Mouse (Mus musculus) thymus, adult 2 months (tissue): ENCODE measurements at regions not wholly inside any gene's neighbourhood (a gene's known extent, or its start where the extent isn't known, plus 50 kb on each side); places are given as distances from the start of the nearest gene placed in this dataset.

Experiments
- DNase-seq: peaks from one replicate; pipeline ENCODE4 v3.0.0; 2021
- H3K27ac ChIP-seq: fragments of 200-500 bp; 2 replicates; pipeline ENCODE4 v1.5.1; 2012; ENCODE audit warnings: low read length, control low read depth; ENCODE audit not compliant: control insufficient read depth, insufficient read depth
- H3K27me3 ChIP-seq: fragments of 200-500 bp; 2 replicates; pipeline ENCODE4 v1.6.1; 2012; ENCODE audit warnings: mild to moderate bottlenecking, low read length, moderate library complexity, mixed read lengths; ENCODE audit not compliant: control insufficient read depth, insufficient read depth
- H3K36me3 ChIP-seq: fragments of 200-500 bp; 2 replicates; pipeline ENCODE4 v1.6.1; 2012; ENCODE audit warnings: mild to moderate bottlenecking, low read length, moderate library complexity; ENCODE audit not compliant: control insufficient read depth, insufficient read depth
- H3K4me1 ChIP-seq: fragments of 200-500 bp; replicated peaks from 2 replicates; pipeline ENCODE4 v1.6.1; 2012; ENCODE audit warnings: low read length; ENCODE audit not compliant: control insufficient read depth, insufficient read depth
- H3K4me3 ChIP-seq: fragments of 200-500 bp; 2 replicates; pipeline ENCODE4 v1.5.1; 2012; ENCODE audit warnings: mild to moderate bottlenecking, low read length, control low read depth, moderate library complexity; ENCODE audit not compliant: control insufficient read depth, insufficient read depth
- CTCF ChIP-seq: fragments of 200-500 bp; IDR thresholded peaks from 2 replicates; pipeline ENCODE4 v1.5.1; 2012; ENCODE audit warnings: mild to moderate bottlenecking, control low read depth, low read length, moderate library complexity, borderline replicate concordance; ENCODE audit not compliant: control insufficient read depth, poor library complexity, insufficient read depth; ENCODE audit errors: extremely low read depth
- POLR2A ChIP-seq: fragments of 200-500 bp; IDR thresholded peaks from 2 replicates; pipeline ENCODE4 v1.6.1; 2012; ENCODE audit warnings: mild to moderate bottlenecking, low read length, control low read depth, moderate library complexity; ENCODE audit not compliant: control insufficient read depth, poor library complexity, insufficient read depth; ENCODE audit errors: extremely low read depth
- WGBS: fragments of 180-500 bp; shearing (Covaris S2); methylation state at CpG from one replicate; pipeline ENCODE4 v1.1.7; 2018; 5-methylcytosine and 5-hydroxymethylcytosine counted together

DNA sequence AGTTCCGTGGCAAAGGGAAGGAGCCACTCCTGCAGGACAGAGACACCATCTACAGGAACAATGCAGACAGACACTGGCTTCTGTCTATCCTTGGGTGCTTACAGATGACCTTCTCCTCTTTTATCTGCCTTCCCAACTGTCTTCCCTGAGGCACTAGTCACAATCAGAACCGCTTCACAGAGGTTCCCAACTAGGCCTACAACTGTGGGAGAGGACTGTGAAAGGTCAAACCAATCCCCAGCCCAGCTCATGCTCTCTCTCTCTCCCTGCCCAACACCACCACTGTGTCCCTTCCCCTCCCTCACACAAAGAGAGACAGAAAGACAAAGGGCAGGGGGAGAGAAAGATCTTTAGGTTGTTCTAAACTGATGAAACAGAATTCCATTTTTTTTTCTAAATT is 61.3 kb downstream of the Tmem17 start:
- Histone ChIP-seq H3K4me3 (no peak overlapping the region), H3K27me3 (no peaks in the 10 kb centered on the region), H3K4me1 (no peaks in the 10 kb centered on the region), H3K27ac (no peak overlapping the region), H3K36me3 (no peaks in the 10 kb centered on the region)
- no peak for DNase-seq
- 78% methylated on average over 2 of the region's 2 CpGs for WGBS
- TF ChIP-seq CTCF: no peak
- no peak for TF ChIP-seq POLR2A

DNA sequence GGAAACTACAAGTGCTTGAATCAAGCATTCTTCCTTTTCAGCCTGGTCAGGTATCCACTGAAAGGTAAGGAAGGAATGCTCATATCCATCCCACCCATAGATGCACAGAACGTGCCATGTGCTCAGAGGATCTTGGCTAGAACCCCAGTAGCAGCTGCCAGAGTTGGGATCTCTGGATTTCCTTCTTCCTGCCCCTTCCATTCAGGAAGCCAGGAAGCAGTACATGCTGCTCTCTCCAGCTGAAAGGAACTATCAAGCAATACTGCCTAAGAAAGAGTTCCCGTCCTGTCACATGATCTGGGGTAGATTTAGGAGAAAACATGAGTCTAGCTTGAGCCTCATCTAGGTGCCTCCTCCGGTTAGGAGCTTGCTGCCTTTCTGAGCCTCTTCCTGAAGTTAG is 61.9 kb downstream of the Tmem17 start:
- Histone ChIP-seq H3K36me3 (no peaks in the 10 kb centered on the region), H3K4me1 (no peaks in the 10 kb centered on the region), H3K4me3 (no peak overlapping the region), H3K27ac (no peak overlapping the region), H3K27me3 (no peaks in the 10 kb centered on the region)
- 90% methylated on average over 3 of the region's 3 CpGs for WGBS
- TF ChIP-seq POLR2A (no peak), CTCF (no peak)
- no peak for DNase-seq

DNA sequence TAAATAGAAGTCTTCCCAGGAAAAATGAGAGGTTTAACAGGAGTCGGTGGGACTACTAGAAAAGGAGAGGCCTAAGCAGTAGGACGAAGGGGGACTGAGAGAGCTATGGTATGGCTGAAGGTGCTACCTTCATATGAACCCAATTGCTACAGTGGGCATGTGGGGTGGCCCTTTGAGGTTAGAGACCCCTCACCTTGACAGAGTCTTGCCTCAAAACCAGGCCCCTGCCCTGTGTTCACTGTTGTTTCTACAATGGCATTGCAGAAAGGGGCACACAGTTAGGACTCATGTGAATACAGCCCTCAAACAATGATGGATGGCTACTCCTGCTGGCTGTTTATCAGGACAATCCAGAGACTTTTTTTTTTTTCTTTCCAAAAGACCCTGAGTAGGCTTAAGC is 62.6 kb downstream of the Tmem17 start:
- no peaks in the 10 kb centered on the region for H3K4me1 ChIP-seq
- H3K27me3 ChIP-seq: no peaks in the 10 kb centered on the region
- H3K27ac ChIP-seq: no peak overlapping the region
- TF ChIP-seq CTCF: no peak
- TF ChIP-seq POLR2A: no peak
- no peak for DNase-seq
- no peaks in the 10 kb centered on the region for H3K36me3 ChIP-seq
- WGBS: 93% methylated on average over 2 of the region's 2 CpGs
- no peak overlapping the region for H3K4me3 ChIP-seq

DNA sequence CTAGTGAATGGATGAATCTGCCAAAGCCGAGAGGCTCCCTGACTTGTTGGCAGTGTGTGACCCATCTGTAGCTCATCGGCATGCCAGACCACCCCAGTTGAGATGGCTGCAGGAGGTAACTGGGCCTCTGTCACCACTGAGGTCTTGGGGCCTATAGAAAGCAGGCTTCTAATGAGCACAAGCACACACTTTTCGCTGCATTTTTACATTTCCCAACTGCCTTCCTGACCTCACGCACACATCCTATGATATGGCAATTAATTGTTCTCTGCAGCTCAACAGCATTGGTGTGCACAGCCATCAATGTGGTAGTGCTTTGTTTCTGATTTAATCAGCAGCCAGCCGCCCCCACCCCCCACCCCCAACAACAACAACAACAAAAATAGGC is 72.2 kb downstream of the Tmem17 start:
- H3K27ac ChIP-seq: no peak overlapping the region

DNA sequence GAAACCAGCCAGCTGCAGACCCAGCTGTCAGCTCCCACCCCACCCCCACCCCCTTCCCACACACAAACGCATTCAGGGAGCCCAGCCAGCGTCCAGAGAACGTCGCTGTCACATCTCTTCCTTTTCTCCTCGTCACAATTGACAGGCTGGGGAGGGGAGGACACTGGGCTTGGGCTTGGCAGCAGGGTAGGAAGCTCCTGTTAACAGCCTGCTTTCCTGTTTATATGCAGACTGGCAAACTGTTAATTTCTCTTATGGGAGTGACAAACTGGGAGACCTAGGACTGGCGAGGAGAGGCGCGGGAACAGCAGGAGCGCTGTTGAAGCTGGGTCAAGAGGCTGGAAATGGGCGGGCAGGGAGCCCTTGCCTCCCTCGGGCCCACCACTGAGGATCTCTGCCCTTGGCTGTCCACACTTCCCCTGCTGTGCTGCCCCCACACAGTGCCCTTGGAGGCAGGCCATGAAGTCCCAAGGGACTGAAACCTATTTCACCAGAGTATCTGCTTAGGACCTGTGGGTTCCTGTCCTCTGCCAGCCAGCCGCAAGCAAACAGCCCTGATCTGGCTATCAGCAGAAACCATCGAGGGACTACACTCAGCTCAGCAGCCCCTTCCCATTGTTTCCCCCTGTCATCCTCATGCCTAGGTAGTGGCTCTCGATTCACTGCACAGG is 72.7 kb downstream of the Tmem17 start:
- Histone ChIP-seq H3K27me3 (no peaks in the 10 kb centered on the region), H3K4me3 (no peak overlapping the region), H3K27ac (no peak overlapping the region), H3K4me1 (no peaks in the 10 kb centered on the region), H3K36me3 (no peaks in the 10 kb centered on the region)
- TF ChIP-seq POLR2A (no peak), CTCF (no peak)
- WGBS: 20% methylated on average over 14 of the region's 14 CpGs
- no peak for DNase-seq

More for the DNA sequence above, 72.2 kb downstream of the Tmem17 start:
- no peaks in the 10 kb centered on the region for H3K4me1 ChIP-seq
- H3K27me3 ChIP-seq: no peaks in the 10 kb centered on the region
- no peak for TF ChIP-seq CTCF
- no peak for TF ChIP-seq POLR2A
- H3K4me3 ChIP-seq: no peak overlapping the region
- no peaks in the 10 kb centered on the region for H3K36me3 ChIP-seq
- DNase-seq: no peak
- WGBS: 74% methylated on average over 5 of the region's 5 CpGs

DNA sequence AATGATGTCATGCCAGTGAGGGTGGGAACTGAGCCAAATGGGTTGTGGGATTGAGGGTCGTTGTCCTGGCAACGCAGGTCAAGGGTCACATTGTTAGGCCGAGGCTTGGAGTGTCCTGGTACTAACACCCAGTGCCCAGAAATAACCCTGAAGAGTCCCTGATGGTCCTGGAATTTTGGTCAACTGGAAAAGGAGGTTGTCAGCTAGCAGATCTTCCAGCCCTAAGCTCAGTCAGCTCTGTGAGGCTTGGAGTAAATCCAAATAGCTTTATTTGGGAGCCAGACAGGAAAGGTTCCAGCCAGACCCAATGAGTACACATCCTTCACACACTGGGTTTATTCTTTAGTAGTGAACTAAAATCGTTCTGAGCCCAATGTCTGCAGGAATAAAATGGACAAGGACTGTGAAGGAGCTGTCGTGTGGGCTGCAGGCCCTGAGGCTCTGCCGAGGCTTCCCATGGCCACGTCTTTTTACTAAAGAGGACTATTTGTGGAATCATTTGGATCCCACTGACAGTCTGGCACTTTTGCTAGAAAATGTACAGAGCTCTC is 75.9 kb downstream of the Tmem17 start:
- Histone ChIP-seq H3K36me3 (no peaks in the 10 kb centered on the region), H3K27ac (no peak overlapping the region), H3K27me3 (no peaks in the 10 kb centered on the region), H3K4me3 (no peak overlapping the region), H3K4me1 (no peaks in the 10 kb centered on the region)
- WGBS: 83% methylated on average over 7 of the region's 7 CpGs
- TF ChIP-seq POLR2A: no peak
- TF ChIP-seq CTCF: no peak
- no peak for DNase-seq
